Mouse (Mus musculus): ENCODE results near the gene Htra2. TPM values are rescaled to one million over a fixed set of nuclear protein-coding genes. Genes with fewer than 3 reads are reported as not detected.
A peak's percentile ranks its signal among the peaks of the same experiment; 100 is the strongest.

Htra2 gene
- total RNA-seq, 1 experiment from 2014 or later = 105 TPM

DNA sequence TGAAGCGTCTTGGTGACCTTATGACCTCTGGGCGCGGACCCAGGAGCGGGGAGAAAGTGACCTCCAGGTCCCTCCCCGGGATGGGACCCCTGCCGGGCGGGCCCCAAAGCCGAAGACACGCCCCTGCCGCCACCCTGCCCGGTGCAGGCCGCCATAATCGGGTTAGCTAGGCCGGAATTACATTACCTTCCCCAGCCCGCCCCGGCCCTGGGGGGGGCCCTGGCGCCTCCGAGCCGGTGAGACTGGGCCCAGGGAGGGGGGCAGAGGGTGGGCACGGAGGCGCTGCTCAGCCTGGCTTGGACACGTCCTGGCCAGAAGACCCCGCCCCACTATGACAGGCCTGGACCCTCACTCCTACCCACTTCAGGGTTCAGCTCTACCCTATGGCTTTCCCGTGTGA is 16.1 kb upstream of the Htra2 start:
- ATAC-seq (replicated peaks; ENCODE audit: insufficient number of reproducible peaks, low FRiP score, low TSS enrichment, poor library complexity, severe bottlenecking) = no peak

DNA sequence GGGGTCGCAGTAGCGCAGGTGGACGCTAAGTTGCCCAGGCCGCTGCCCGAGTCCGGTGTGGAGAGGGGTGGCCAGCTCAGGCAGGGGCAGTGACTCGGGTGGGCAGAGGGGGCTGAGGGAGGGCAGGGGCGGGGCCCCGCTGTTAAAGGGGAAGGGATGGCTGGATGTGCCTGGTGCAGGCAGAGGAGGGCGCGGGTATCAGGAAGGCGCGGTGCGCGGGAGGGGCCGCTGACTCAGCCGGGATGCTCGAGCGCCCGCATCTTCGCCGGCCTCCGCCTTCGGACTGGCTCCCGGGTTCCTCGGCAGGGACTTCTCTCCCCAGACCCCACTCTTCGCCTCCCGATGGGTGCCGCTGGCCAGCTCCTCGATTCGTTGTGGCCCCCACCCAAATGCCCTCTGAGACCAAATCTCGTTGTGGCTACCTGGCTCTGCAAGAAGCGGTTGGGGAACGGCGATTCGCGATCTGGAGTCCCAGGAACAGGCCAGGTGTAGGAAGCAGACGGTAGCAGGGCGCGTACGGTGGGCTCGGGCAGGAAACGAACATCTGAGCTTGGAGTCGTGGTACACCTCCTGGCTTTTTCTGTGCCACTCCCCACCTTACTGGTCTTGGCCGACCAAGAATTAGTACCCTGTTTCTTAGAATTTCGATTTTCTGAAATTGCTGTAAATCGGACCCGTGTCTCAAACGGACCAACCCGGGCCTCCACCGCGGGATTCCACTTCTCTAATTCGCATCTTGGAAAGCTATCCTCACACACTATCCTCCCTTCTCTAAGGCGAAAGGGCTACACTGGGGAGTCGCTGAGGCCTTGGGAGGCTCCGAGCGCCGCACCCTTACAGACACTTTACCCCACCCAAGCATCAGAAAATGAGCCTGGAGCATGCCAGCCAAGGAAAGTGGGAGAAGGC is 15.5 kb upstream of the Htra2 start:
- ATAC-seq (replicated peaks; ENCODE audit: insufficient number of reproducible peaks, low FRiP score, low TSS enrichment, poor library complexity, severe bottlenecking) = no peak

DNA sequence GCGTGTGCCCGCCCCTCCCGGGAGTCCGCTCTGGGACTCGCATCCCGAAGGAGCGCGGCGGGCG is 15.0 kb upstream of the Htra2 start, which contains the start of gene Tlx2:
Gene Tlx2 (minus strand): TSS at position 47 of the 64 bp plus-strand sequence.
- ATAC-seq (replicated peaks; ENCODE audit: insufficient number of reproducible peaks, low FRiP score, low TSS enrichment, poor library complexity, severe bottlenecking) = no peak

DNA sequence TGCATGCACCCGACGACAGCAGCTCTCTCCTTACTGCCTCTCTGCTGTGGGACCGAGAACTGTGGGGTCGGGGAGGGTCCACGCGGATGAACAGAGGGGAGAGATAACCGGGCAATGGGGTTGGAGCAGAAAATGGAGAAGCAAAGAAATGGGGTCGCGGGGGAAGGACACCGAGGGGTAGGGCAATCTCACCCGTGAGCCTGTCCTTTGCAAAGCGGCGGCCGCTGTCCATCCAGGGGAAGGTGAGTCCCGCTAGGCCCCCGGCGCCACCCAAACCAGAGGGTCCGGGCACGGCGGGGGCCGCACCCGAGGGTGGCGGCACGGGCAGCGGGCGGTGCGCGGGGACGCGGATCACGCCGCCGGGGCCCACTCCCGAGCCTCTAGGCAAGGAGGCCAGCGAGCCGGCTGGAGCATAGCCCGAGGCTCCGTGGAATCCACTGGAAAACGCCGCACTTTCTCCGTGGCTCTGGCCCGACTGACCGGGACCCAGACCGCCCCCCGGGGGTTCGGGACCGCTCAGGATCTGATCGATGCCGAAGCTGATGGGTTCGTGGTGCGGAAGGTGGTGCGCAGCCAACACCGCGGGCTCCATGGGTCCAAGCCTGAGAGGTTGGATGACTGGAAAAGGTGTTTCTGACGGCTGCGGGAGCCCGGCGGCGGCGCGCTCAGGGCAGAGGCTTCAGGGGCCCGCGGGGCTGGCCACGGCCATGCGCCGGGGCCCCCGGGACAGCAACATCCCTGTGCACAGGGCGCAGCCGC is 14.6 kb upstream of the Htra2 start:
- ATAC-seq (replicated peaks; ENCODE audit: insufficient number of reproducible peaks, low FRiP score, low TSS enrichment, poor library complexity, severe bottlenecking) = no peak

DNA sequence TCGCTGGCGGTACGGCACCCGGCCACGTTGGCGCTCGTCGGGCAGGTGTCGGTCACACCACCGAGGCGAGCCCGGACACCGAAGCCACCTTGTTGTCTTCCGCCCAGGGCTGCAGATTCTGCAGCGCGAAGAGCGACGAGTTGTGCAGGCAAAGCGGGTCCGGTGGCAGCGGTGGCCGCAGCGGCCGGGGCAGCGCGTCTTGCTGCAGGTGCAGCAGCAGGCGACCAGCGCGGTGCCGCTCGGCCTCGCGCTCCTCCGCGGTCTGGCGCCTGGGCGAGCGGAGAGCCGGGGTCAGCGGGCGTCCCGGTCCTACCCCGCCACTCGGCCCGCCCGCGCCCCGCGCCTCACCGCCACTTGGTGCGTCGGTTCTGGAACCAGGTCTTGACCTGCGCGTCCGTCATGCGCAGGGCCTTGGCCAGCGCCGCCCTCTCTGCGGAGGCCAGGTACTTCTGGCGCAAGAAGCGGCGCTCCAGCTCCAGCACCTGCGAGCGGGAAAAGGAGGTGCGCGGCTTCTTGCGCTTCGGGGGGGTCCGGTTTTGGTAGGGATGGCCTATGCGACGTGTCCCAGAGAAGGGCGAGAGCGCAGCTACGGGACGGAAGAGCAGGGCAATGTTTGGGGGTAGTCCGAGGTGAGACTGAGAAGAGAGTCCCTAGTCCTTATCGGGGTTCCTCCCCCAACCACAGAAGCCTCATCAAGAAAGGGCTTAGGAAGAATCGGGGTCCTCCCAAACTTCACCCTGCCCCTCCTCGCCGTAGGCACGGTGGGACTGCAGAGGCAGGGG is 13.8 kb upstream of the Htra2 start:
- ATAC-seq (replicated peaks; ENCODE audit: insufficient number of reproducible peaks, low FRiP score, low TSS enrichment, poor library complexity, severe bottlenecking) = no peak

DNA sequence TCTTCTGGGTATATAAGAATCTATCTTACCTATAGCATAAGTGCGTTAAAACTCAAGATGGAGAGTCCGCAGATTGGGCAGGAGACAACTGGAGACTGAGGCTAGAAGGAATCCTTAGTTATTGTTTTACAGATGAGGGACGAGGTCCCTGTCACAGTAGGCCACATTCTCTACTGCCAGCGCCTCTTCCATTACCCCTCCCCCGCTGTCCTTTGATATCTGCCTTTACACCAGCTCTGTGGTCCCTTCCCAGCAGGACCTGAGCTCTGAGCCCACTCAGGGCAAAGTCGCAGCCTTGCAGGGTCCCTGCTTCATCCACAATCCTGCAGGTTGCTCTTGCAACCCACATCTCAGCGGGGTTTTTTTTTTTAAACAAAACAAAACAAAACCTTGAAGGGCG is 13.1 kb upstream of the Htra2 start:
- no peak for ATAC-seq (replicated peaks; ENCODE audit: insufficient number of reproducible peaks, low FRiP score, low TSS enrichment, poor library complexity, severe bottlenecking)

DNA sequence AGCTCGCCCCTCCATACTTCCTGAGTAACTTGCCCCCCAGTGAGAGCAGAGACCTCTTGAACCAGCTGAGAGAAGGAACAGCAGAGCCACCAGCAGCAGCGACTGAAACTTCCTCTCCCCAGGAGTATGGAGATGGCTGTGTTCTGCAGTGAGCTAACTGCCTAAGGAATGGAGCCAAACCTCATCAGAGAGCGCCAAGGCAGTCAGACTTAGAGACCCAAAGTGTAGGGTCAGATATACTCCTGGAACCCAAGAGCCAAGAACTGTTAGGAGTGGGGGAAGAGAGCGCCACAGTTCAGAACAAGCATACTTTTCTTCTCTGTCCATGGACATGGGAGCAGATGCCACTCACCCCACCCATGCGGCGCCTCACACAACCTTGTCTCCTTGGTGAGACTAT is 11.4 kb upstream of the Htra2 start:
- no peak for ATAC-seq (replicated peaks; ENCODE audit: insufficient number of reproducible peaks, low FRiP score, low TSS enrichment, poor library complexity, severe bottlenecking)

DNA sequence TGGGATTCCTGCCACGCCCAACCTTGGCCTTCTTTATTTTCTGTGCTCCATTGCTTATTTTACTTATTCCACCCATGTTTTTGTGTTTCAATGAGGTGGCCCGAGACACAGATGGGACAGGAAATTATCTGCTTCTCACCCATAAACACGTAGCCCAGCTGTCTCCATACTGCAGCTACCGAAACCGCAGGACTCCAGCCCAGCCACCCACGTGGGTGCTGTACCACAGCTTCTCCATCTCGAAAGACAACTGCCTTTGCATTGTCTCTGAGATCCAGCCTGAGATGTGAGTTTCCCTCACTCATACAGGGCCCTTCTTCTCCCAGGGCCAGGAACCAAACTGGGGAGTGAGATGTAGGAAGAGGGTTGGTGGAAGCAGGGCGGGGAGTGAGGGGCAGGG is 10.9 kb upstream of the Htra2 start:
- ATAC-seq (replicated peaks; ENCODE audit: insufficient number of reproducible peaks, low FRiP score, low TSS enrichment, poor library complexity, severe bottlenecking) = no peak

DNA sequence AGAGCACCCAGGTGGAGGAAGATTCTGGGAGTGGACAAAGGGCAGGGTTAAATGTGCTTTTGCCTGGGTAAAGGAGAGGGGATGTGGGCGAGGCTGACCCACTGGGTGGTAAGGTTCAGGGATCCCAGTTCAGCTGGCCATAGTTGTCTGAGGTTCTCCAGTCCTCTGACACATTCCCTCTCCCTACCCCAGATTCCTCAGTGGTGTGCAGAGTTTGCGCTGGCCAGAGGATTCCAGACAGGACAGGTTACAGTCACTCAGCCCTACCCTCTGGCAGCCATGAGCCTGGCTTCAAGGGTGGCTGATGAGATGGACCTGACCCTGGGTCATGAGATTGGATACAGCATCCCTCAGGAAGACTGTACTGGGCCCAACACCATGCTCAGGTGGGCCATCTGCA is 3.7 kb upstream of the Htra2 start:
- ATAC-seq (replicated peaks; ENCODE audit: insufficient number of reproducible peaks, low FRiP score, low TSS enrichment, poor library complexity, severe bottlenecking) = no peak

DNA sequence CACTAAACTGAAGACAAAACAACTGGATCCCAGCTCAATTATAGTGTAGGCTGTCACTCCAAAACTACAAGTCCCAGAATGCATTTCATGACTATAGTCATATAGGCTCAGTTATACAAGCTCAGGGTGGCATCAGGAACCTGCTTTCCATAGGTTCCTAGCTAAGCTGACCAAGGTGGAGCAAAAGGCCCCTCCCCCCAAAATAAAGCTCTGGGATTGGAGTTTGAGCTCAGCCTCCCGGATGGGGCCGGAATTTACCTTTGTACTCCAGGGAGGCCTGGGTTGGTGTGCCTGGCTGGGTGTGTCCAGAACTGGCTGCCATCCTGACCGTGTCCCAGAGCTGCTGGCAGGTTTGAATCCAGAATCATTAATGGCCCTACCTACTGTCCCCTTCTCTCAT is 2.7 kb upstream of the Htra2 start, which contains the start of gene Dqx1:
Gene Dqx1 (plus strand): TSS at position 55 of the 400 bp plus-strand sequence.
- no peak for ATAC-seq (replicated peaks; ENCODE audit: insufficient number of reproducible peaks, low FRiP score, low TSS enrichment, poor library complexity, severe bottlenecking)

DNA sequence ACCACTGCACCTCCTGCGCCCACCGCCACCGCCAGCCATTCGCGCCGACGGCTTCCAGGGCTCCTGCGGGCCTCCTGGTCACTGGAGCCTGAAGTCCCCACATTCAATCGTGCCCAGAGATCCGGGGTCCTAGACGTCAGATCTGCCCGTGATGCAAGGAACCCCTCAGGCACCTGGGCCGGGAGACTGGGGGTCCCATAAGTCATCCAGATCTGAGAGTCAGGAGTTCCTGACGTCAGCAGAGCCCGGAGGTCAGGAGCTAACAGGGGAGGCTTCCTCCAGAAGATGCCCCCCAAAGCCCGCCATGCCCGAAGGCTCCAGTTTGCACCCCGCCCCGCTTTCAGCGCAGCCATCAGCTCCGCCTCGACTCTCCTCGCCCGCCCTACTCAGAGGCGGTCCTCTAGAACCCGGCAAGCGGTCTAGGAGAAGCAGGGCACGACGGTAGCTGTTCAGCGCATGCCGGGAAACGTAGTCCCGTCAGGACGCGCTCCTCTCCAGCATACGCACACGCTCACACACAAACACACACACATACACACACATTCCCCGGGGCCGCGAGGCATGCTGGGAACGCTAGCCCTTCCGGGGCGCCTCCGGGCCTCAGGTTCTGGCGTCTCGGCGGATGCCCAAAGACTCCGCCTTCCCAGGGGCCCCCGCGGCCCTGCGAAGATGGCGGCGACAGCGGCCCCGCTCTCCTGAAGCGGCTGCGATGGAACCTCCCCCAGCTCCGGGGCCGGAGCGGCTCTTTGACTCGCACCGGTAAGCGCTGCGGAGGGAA is 810 bp downstream of the Htra2 start, which contains the start of gene Aup1:
Gene Aup1 (plus strand): TSS at position 448 of the 778 bp plus-strand sequence.
- ATAC-seq (replicated peaks; ENCODE audit: insufficient number of reproducible peaks, low FRiP score, low TSS enrichment, poor library complexity, severe bottlenecking) = peak; percentile 93

DNA sequence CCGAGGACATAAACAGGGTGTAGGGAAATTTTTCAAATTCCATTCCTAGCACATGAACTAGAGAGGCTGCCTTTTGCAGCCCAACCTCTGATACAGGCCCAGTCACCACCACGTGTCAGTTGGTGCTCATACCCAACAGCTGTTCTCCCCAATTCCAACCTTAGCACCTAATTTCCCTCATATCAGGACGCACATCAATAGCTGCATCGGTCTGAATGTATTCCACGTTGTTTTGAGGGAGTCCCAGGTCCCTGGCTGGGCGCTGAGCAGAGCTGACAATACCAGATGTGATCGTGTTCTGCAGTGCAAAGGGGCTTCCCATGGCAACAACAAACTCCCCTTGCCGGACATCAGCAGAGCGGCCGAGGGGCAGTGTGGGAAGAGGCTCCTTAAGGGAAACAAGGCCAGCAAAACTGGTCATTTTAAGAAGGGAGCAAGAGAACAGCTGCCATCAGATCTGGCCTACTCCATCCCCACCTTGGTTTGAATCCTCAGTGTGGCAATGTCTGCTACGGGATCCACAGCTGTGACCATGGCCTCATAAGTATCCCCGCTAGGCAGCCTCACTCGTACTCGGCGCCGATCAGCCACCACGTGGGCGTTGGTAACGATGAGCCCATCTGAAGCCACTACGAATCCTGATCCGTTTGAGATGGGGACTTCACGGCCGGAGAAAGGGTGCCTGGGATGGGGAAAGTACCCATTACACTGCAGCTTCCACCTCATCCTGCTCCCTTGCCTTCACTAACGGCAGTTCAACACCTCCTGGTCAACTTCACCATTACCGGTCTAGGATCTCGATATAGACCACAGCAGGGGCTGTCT is 1.7 kb downstream of the Htra2 start:
- peak; percentile 15 for ATAC-seq (replicated peaks; ENCODE audit: insufficient number of reproducible peaks, low FRiP score, low TSS enrichment, poor library complexity, severe bottlenecking)

DNA sequence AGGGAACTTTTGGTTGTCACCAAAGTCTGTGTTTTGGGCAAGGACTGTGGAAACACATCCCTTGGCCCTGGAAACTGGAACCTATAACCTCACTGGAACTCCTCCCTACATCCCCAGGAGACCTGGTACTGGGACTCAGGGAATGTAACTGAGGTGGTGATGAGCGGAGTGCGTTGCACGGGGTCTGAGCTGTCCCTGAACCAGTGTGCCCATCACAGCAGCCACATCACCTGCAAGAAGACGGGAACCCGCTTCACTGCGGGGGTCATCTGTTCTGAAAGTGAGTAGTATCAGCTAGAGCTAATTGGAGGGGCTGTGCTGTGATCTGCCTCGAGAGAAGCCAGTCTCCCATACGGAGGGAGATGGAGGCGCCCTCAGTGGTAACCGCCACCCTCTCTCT is 5.7 kb downstream of the Htra2 start:
- no peak for ATAC-seq (replicated peaks; ENCODE audit: insufficient number of reproducible peaks, low FRiP score, low TSS enrichment, poor library complexity, severe bottlenecking)

DNA sequence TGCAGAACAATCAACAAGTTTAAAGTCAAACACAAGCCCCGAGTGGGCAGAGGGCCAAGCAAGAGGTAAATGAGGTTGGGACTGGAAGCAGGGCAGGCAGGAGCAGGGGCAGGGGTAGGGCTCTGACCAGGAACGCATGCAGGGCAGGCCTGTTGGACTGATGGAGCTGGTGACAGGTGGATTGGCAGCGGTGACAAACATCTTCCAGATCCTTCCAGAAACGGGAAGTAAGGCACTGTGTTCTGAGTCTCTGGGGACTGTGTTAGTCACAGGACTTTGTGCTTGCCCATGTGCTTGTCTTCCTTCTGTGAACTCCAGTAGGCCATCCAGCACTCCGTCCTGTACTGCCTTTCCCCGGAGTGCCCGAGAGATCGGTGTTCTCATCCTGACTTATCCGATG is 10.3 kb downstream of the Htra2 start:
- ATAC-seq (replicated peaks; ENCODE audit: insufficient number of reproducible peaks, low FRiP score, low TSS enrichment, poor library complexity, severe bottlenecking) = peak; percentile 49

DNA sequence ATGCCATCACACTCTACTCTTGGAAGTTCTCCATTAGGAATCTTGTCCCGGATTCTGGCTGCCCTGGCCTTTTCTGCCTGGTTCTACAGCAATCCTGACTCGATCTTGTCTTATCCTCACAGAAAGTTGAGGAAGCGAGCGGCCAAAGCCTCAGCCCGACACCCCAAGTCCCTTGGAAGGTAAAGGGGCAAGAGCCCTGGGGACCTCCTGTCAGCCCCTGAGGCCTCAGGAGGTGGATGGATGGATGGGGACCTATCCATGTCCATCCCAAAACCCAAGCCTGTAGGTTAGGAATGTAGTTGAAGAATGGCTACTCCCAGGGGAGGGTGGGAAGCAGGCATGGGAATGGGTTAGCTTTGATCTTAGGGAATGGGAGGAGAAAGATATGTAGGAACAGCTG is 11.1 kb downstream of the Htra2 start:
- no peak for ATAC-seq (replicated peaks; ENCODE audit: insufficient number of reproducible peaks, low FRiP score, low TSS enrichment, poor library complexity, severe bottlenecking)

DNA sequence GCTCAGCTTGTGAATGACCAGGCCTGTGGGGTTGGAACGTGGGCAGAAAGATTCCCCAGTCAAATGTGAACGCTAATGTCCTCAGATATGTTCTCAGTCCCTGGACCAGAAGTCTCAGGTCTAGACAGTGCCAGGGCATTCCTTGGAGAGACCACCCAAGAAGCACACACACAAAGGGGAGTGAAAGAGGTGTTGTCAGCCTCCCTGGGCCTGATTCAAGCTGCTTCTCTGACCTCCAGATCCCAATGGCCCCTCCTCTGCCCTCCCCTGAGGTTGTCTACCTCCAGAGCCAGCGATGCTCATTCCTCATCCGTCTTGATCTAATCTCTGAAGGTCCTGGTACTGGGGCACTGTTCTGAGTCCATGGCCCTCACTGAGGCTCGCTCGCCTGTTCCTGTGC is 11.5 kb downstream of the Htra2 start:
- no peak for ATAC-seq (replicated peaks; ENCODE audit: insufficient number of reproducible peaks, low FRiP score, low TSS enrichment, poor library complexity, severe bottlenecking)

DNA sequence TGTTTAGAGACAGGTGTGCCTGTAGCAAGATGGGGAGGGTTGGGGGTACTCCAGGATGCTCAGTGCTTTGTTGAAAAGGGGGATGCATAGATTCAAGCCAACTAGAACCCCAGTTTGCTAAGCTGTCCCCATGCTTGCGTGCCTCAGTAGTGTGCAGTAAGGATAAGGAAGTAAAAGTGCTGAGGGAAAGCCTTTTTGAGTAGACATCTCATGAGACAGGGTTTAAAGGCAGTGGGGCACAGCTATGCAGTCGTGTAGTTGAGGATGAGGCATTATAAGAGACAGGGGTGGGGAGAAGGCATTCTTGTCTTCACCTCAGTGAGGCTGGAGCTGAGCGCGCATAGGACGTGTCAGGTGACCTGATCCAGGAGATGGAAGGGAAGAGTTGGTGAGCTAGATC is 14.5 kb downstream of the Htra2 start:
- no peak for ATAC-seq (replicated peaks; ENCODE audit: insufficient number of reproducible peaks, low FRiP score, low TSS enrichment, poor library complexity, severe bottlenecking)

DNA sequence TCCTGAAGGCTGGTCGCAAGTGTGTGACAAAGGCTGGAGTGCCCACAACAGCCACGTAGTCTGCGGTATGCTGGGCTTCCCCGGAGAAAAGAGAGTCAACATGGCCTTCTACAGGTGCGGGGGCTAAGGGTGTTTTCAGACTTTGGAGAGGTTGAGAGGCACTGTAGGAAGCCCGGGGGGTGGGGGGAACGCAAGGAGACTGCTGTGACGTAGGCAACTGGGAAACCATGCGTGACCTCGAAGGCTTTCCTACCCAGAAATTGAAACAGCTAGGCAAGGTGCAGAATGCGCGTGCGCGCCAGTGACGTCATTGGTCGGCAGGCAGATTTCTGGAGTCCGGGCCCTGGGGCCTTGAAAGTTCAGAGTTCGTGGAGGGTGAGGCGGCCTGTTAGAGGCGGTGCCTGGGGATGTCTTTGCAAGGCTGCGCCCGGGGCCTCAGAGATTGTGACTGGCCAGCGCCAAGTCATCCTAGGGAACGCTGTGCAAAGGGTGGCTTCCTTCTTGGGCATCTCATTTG is 16.5 kb downstream of the Htra2 start:
- peak; percentile 90 for ATAC-seq (replicated peaks; ENCODE audit: insufficient number of reproducible peaks, low FRiP score, low TSS enrichment, poor library complexity, severe bottlenecking)
